Mouse (Mus musculus) forebrain, embryonic 12.5 days (tissue): ENCODE measurements around the gene Exosc1. TPM values are rescaled to one million over a fixed set of nuclear protein-coding genes. Genes with fewer than 3 reads are reported as not detected.
A peak's percentile ranks its signal among the peaks of the same experiment; 100 is the strongest.

ENCODE experiments used
- ATAC-seq: fragments of 200-750 bp; cut with Nextera tagmentation; 2 replicates; pipeline ENCODE4 v1.8.0; 2017; ENCODE audit warnings: moderate TSS enrichment; ENCODE audit not compliant: low FRiP score
- H3K27ac ChIP-seq: fragments of 300-500 bp; sonication (generic); 2 replicates; pipeline ENCODE4 v1.5.1; 2016; ENCODE audit warnings: mild to moderate bottlenecking
- H3K27me3 ChIP-seq: fragments of 300-500 bp; sonication (generic); 2 replicates; pipeline ENCODE4 v1.6.1; 2016; ENCODE audit warnings: mild to moderate bottlenecking
- H3K36me3 ChIP-seq: fragments of 300-500 bp; sonication (generic); replicated peaks from 2 replicates; pipeline ENCODE4 v1.6.1; 2016; ENCODE audit warnings: mild to moderate bottlenecking
- H3K4me1 ChIP-seq: fragments of 300-500 bp; sonication (generic); 2 replicates; pipeline ENCODE4 v1.6.1; 2016
- H3K4me2 ChIP-seq: fragments of 300-500 bp; sonication (generic); 2 replicates; pipeline ENCODE4 v1.6.1; 2016; ENCODE audit warnings: mild to moderate bottlenecking, moderate library complexity
- H3K4me3 ChIP-seq: fragments of 300-500 bp; sonication (generic); replicated peaks from 2 replicates; pipeline ENCODE4 v1.5.1; 2016; ENCODE audit warnings: mild to moderate bottlenecking
- H3K9ac ChIP-seq: fragments of 300-500 bp; sonication (generic); 2 replicates; pipeline ENCODE4 v1.6.1; 2016; ENCODE audit warnings: mild to moderate bottlenecking
- H3K9me3 ChIP-seq: fragments of 300-500 bp; sonication (generic); 2 replicates; pipeline ENCODE4 v1.6.1; 2016
- WGBS: fragments of 180-500 bp; shearing (Covaris S2); methylation state at CpG from one replicate; pipeline ENCODE4 v1.1.7; 2016; 5-methylcytosine and 5-hydroxymethylcytosine counted together
- polyA plus RNA-seq: library from polyadenylated mRNA; unstranded; fragments of >200 nt; fragmentation: Nextera tagmentation; extraction: Ambion mirVana; gene quantifications from 2 replicates; pipeline ENCODE4 v1.2.1, GENCODE M21; 2016

The Exosc1 gene
- polyA plus RNA-seq, 1 experiment from 2014 or later = 83.2 TPM

DNA sequence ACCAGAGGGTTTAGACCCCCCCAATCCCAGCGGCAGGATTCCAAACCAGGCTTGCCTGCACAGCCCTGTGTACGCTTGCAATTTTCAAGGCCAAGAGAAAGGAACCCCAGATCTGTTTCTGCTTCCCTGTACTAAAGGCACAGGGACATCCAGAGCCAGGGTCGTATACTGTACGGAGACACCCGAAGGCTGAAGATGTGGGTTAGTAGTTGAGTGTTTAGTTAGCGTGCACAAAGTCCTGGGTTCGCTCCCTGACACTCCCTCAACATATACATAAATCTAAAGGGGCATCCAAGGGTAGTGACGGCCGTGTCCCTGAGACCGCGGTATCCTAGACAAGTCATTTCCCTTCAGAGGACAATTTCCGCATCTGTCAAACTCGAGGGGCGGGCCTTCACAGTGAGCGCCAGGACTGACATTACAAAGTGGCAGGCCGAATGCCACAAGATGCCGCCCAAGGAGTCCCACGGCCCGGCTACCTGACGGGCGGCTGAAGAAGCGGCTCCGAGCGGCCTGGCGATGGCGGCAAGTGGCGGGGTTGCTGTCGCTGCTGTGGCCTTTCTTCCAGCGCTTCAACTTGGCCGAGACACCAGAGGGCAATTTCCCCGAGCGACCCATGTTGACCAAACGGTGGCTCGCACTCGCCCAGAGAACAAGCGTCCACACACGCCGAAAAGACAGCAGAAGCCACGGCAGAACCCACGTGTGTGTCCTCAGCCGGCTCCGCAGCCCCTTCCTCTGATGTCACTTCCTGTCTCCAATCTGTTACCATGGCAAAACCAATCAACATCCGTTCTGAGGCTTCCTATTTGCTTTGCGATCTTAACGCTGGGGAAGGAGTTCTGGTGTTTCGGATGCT lies 37.5 kb downstream of the Exosc1 start, which contains the start of gene Rrp12:
Gene Rrp12 (minus strand): TSS at position 714 of the 859 bp plus-strand sequence.
- peak within 1 kb of the TSS; percentile 72 for H3K4me3 ChIP-seq
- peak within 1 kb of the TSS; percentile 63 for H3K9ac ChIP-seq
- ATAC-seq = peak; percentile 95
- peak within 1 kb of the TSS; percentile 87 for H3K4me2 ChIP-seq
- H3K4me1 ChIP-seq = peaks cover 17% of the 10 kb centered on the region
- WGBS = 1% methylated on average over 46 of the region's 46 CpGs
- peaks cover 4% of the 10 kb centered on the region; the same call in 1 of the 2 replicates for H3K36me3 ChIP-seq
- H3K27me3 ChIP-seq = peaks cover 3% of the 10 kb centered on the region; the same call in 1 of the 2 replicates
- 0 out of 2 replicates have a peak within 1 kb of the TSS, but pooled peaks have one; percentile 13 for H3K27ac ChIP-seq
- H3K9me3 ChIP-seq = no peaks in the 10 kb centered on the region

DNA sequence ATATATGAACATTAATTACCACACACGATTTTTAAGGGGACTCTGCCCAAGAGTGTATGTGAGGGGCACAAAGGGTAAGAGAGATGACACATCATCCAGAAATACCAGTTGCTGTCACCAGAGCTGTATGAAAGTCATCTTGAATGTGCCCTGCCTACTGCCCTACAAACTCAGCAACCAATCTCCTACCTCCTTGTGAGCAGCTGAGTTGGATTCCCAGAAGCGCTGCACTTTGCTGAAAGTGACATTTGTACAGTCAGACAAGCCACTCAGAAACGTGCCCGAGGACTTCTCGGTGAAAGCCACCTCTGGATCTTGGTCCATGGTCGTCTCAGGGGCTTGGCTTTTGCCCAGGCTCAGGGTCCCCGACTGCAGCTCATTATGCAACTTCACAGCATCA lies 38.3 kb downstream of the Exosc1 start:
- H3K4me1 ChIP-seq = peaks cover 17% of the 10 kb centered on the region
- no peaks in the 10 kb centered on the region for H3K9me3 ChIP-seq
- H3K27ac ChIP-seq = no peak overlapping the region
- peak overlapping the region; percentile 87 for H3K4me2 ChIP-seq
- H3K27me3 ChIP-seq = no peaks in the 10 kb centered on the region
- WGBS = 41% methylated on average over 7 of the region's 7 CpGs
- H3K9ac ChIP-seq = peak overlapping the region; percentile 63
- no peak for ATAC-seq
- peak overlapping the region; percentile 72 for H3K4me3 ChIP-seq
- H3K36me3 ChIP-seq = peaks cover 9% of the 10 kb centered on the region

DNA sequence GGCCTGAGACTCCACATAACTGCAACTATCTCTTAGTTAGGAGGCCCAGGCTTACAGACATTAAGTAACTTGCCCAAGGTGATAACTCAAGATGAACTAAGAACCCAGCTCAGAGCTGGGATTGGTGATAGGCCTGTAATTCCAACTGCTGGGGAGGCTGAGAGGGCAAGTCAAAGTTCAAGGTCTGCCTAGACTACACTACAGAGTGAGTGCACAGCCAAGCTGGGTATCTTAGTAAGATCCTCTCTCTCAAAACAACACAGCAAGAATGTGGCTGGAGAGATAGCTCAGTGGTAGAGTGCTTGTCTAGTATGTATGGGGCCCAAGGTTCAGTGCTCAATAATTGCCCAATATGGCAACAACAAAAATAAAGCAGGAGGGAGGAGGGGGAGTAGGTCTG lies 45.0 kb downstream of the Exosc1 start:
- H3K4me2 ChIP-seq = no peak overlapping the region
- no peak overlapping the region for H3K4me3 ChIP-seq
- H3K27me3 ChIP-seq = no peaks in the 10 kb centered on the region
- no peak overlapping the region for H3K27ac ChIP-seq
- H3K9ac ChIP-seq = no peak overlapping the region
- peaks cover 73% of the 10 kb centered on the region for H3K36me3 ChIP-seq
- no peaks in the 10 kb centered on the region for H3K4me1 ChIP-seq
- no peaks in the 10 kb centered on the region for H3K9me3 ChIP-seq
- no peak for ATAC-seq

DNA sequence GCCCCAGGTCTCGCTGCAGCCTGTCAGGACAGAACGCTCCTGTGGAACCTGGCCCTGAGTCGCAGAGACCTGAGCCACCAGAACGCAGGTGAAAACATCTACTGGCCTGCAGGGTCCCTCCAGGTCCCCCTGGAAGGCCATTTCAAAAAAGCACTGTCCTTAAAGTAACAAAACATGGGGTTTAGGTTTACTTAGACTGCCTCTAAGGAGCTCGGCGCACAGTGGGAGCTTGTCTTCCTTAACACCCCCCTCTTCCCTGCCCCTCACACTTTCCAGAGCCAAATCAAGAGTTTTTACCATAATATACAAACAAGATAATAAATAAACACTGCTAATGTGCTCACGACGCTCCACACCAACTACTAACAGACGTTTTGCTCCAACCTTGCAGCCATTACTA lies 49.3 kb downstream of the Exosc1 start:
- Histone ChIP-seq H3K9ac (no peak overlapping the region), H3K27ac (no peak overlapping the region), H3K9me3 (no peaks in the 10 kb centered on the region), H3K36me3 (peaks cover 81% of the 10 kb centered on the region), H3K4me3 (no peak overlapping the region), H3K27me3 (no peaks in the 10 kb centered on the region), H3K4me1 (no peaks in the 10 kb centered on the region), H3K4me2 (no peak overlapping the region)
- ATAC-seq = no peak
- 90% methylated on average over 9 of the region's 9 CpGs for WGBS

DNA sequence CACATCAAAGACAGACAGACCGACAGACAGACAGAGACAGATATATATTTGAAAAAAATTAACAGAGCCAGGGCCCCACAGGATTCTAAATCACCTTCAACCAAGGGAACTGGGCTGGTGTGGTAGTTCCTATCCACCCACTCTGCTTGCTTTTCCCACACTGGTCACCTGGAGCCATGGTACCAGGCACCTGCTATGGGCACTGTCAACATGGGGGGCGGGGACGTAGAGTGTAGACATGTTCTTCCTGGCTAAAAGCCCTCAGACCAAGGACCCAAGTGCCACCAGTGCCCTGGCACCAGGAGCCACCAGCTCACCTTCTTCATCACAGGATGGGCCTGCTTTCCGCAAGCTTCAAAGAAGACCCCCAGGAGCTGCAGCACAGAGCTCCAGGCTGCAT lies 51.4 kb downstream of the Exosc1 start:
- H3K4me1 ChIP-seq = no peaks in the 10 kb centered on the region
- H3K27ac ChIP-seq = no peak overlapping the region
- ATAC-seq = no peak
- no peak overlapping the region for H3K4me3 ChIP-seq
- no peak overlapping the region for H3K4me2 ChIP-seq
- WGBS = 100% methylated on average over 4 of the region's 4 CpGs
- peaks cover 73% of the 10 kb centered on the region for H3K36me3 ChIP-seq
- H3K27me3 ChIP-seq = no peaks in the 10 kb centered on the region
- no peak overlapping the region for H3K9ac ChIP-seq
- H3K9me3 ChIP-seq = no peaks in the 10 kb centered on the region

DNA sequence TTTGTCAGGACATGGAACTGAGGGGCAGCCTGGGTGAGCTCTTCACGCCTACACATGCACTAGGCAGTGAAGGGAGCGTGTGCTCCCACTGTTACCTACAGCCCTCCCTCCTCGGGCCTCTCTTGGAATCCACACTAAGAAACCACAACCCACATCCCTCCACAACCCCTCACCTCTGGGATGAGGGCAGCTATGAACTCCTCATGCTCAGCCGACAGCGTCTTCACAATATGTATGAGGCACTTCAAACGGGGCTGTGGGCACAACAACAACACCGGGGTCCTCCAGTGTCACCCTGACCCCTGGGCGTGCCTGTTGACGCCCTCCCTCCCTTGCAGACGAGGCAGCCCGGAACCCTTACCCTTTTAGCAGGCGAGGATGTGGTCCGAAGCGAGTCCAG lies 58.9 kb downstream of the Exosc1 start:
- no peaks in the 10 kb centered on the region for H3K27me3 ChIP-seq
- H3K4me2 ChIP-seq = no peak overlapping the region
- H3K9ac ChIP-seq = no peak overlapping the region
- WGBS = 92% methylated on average over 14 of the region's 14 CpGs
- no peak overlapping the region for H3K4me3 ChIP-seq
- H3K27ac ChIP-seq = no peak overlapping the region
- peaks cover 76% of the 10 kb centered on the region for H3K36me3 ChIP-seq
- no peak for ATAC-seq
- no peaks in the 10 kb centered on the region for H3K4me1 ChIP-seq
- no peaks in the 10 kb centered on the region for H3K9me3 ChIP-seq

Other genes starting within 250 kb of the Exosc1 start
- 11.0 and 14.0 TPM in 2 replicates for gene Slit1, start 189.8 kb downstream of the Exosc1 start, polyA plus RNA-seq
- 36.0 and 38.8 TPM in 2 replicates for gene Arhgap19, start 131.4 kb downstream of the Exosc1 start, polyA plus RNA-seq
- 18.1 and 20.5 TPM in 2 replicates for gene Frat1, start 103.5 kb downstream of the Exosc1 start, polyA plus RNA-seq
- gene Frat2, start 85.3 kb downstream of the Exosc1 start, polyA plus RNA-seq = 19.3 and 22.7 TPM in 2 replicates
- 24.3 and 28.1 TPM in 2 replicates for gene Rrp12, start 37.2 kb downstream of the Exosc1 start, polyA plus RNA-seq
- gene Pgam1, start 21.5 kb downstream of the Exosc1 start, polyA plus RNA-seq = 621 and 639 TPM in 2 replicates
- 79.5 and 82.5 TPM in 2 replicates for gene Zdhhc16, start 57 bp upstream of the Exosc1 start, polyA plus RNA-seq
- gene Mms19, start 47.7 kb upstream of the Exosc1 start, polyA plus RNA-seq = 32.2 and 36.7 TPM in 2 replicates
- gene Ubtd1, start 48.3 kb upstream of the Exosc1 start, polyA plus RNA-seq = 7.1 and 7.8 TPM in 2 replicates
- 0.28 and 0.49 TPM in 2 replicates for gene Ankrd2, start 102.6 kb upstream of the Exosc1 start, polyA plus RNA-seq
- gene Hoga1, start 112.2 kb upstream of the Exosc1 start, polyA plus RNA-seq = 1.1 and 1.5 TPM in 2 replicates
- 0.14 TPM in 2 replicates for gene 4933411K16Rik, start 118.8 kb upstream of the Exosc1 start, polyA plus RNA-seq
- gene Morn4, start 152.9 kb upstream of the Exosc1 start, polyA plus RNA-seq = 73.4 and 75.1 TPM in 2 replicates
- 31.0 and 32.0 TPM in 2 replicates for gene Pi4k2a, start 157.0 kb upstream of the Exosc1 start, polyA plus RNA-seq
- gene Avpi1, start 195.6 kb upstream of the Exosc1 start, polyA plus RNA-seq = 10.4 and 10.5 TPM in 2 replicates
- 3.5 and 4.2 TPM in 2 replicates for gene Marveld1, start 214.0 kb upstream of the Exosc1 start, polyA plus RNA-seq
- gene Zfyve27, start 230.5 kb upstream of the Exosc1 start, polyA plus RNA-seq = 42.9 and 47.3 TPM in 2 replicates